Mouse (Mus musculus) embryo, embryonic 11.5 days (tissue): Measurements from ENCODE around the gene Ddx5.
"Not testable (repeated sequence)": the region's sequence is repeated elsewhere in the genome, so short reads cannot be mapped to it uniquely, and the experiment has no call there.

Experiments used
- DNase-seq: peaks from one replicate; pipeline ENCODE4 v3.0.0-alpha.2; 2012; ENCODE audit warnings: low read depth, low spot score

The Ddx5 gene

DNA sequence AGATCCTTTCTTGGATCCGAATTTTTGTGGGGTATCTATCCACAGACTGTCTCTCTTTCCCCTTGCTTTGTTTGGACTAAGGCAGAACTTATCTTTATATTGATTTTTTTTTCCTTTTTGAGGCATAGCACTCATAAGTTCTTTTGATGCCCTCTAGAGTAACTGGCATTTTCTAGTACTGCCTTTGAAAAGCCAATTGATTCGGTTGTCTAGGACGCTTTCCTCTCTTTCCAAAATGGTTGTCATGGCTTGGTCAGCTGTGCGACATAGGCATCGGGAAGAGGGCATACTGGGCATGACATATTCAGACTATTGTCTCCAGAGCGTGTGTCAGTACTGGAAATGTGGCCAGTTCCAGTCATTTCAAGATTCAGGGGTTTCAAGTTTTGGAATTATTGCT lies 664 bp upstream of the Ddx5 start:
- no peak for DNase-seq

DNA sequence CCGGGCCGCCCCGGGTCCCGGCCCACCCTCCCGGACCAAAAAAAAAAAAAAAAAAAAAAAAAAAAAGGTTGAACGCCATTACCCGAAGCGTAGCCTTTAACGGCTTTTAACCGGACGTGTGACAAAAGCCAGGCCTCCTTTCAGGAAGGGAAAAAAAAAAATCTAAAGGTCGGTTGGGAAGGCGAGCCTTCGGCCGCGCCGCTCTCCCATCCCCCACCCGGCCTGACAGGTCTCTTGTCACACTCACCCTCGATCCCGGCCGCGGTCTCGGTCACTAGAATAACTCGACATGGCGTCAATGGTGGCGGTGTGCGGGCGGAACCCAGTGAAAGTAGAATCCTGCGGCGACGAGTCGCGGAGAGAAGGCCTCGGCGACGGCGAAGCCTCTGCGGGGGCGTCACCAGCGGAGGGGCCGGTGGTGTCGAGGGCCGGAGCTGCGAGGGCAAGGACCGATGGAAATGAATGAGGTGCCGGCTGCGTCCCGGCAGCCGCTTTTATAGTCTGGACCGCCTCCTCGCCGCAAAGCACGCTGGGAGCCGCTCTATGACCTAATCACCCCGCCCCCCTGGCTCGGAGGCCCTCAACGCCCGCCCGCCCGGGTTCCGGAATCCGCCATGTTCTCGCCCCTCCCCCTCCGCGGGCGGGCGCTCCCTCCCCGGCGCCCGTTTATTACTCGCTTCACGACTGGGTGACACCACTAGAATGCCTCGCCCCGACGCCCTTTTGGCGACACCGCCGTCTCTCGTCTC lies 785 bp downstream of the Ddx5 start:
- DNase-seq: peak; percentile 96

DNA sequence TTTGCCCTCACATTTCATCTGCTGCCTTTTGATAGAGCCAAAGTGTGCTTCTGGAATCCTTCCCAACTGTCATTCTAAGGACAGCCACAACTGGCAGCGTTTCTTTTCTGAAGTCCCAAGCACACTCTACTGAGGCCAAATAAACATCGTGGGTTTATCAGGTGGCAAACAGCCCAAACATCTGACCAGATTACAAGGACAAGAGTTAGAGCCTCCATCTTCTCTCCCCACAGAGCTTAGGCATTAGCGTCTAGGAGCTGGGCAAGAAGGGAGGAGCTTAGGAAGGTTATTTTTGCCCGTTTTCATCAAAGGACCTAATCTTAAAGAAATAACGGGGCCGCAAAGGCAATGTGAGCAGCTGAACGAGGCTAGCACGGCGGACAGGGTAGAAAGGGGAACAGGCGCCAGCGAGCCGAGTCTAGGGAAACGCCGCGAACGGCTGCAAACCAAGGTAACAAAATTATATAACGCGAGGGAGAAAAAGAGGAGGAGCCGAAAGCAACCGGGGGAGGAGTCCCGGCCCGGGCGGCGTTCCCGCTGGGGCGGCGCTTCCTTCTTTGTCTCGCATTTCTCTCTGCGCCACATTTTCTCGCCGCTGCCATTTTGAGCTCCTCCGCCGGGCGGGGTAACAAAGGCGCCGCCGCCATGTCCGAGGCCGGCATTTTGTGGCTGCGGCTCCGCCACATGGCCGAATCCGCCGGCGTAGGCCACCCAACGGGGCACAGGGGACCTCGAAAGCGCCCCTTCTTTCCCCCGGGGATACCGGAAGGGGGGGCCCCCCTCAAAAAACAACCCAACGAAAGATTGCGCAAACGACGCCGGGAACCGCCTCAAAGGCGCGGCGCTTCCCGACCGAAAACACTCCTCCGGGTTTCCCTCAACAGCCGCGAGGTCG lies 1.6 kb downstream of the Ddx5 start:
- peak; percentile 68 for DNase-seq

DNA sequence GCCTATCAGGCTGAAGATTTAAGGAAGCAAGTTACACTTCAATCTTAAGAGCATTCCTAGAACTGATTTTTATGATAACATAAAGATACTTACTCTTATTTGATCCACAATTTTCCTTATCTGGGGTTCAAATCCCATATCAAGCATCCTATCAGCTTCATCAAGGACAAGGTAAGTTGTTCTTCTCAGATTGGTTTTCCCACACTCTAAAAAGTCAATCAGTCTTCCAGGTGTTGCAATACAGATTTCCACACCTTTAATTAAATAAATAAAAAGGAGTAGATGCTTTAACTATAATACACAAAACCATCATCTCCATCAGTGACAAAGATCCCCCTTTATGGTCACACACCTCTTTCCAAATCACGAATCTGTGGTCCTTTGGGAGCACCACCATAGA lies 3.9 kb downstream of the Ddx5 start:
- DNase-seq: no peak

DNA sequence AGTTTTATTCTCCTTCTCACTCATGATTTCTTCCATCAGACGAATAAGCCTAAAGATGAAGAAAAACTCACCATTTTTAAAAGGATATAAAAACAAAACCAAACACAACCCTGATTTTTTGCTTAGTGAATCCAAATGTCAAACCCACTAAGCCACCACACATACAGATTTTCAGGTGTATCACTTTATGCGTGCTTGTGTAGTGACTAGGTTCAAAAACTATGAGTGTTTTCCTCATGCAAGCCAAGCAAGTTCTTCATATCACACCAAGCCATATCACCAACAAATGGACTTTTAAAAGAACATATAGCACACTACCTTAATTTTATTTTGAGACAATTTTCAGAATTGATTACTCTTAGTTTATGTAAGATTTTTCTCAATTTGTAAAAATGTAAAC lies 4.5 kb downstream of the Ddx5 start:
- no peak for DNase-seq

DNA sequence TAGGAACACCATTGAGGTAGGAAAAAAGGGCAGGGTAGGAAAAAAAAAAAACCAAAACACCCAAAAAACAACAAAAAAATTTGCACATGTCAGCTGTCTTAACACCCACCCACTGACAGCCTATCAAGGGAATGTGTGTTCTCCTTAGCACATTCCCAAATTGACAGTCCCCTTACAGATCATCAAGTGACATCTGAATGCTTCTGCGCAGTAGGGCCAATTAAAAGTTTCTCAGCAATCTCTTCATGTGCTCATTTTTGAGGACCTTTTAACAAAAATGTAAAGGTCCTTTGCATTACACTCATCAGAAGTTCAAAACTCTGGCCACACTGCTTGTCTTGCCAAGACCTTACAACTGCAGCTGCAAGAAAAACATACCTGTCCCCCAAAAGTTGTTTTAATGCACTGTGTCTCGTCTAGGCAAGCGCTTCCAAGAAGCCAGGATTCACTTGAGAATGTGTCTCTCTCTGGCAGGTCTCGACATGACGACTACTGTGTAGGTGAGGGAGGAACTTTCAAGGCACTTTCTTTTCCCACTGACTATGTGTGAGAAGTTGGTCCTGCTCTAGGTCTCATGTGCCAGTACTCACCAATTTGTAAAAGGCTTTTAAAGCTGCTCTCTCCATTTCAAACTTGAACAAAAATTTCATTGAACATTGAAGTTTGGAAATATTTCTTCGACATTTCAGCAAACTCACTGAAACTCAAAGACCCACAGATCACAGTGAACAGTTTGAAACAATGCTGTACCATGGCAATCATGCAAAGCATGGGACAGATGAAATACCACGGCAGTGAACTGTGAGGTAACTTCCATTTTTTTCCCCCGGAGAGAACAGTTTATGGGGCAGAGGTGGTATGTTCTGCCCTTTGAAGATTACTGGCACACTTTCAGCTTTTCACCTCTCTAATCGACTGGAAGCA lies 5.9 kb downstream of the Ddx5 start:
- no peak for DNase-seq

DNA sequence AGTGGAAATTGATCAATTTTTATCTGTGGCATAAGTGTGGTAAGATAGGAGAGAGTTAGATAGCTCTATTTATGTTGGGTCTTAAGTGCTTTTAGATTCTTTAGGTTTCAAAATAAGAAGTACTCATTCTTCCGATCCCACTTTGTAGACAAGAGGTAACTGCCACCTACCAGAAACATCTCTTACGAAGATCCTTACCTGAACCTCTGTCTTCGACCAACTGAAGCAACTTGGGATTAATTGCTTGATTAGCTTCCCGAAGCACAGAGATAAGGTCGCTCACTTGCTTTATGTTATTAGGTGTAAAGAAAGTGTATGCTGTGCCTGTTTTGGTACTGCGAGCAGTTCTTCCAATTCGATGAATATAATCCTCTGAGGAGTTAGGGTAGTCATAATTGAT lies 6.7 kb downstream of the Ddx5 start:
- not testable (repeated sequence) for DNase-seq

DNA sequence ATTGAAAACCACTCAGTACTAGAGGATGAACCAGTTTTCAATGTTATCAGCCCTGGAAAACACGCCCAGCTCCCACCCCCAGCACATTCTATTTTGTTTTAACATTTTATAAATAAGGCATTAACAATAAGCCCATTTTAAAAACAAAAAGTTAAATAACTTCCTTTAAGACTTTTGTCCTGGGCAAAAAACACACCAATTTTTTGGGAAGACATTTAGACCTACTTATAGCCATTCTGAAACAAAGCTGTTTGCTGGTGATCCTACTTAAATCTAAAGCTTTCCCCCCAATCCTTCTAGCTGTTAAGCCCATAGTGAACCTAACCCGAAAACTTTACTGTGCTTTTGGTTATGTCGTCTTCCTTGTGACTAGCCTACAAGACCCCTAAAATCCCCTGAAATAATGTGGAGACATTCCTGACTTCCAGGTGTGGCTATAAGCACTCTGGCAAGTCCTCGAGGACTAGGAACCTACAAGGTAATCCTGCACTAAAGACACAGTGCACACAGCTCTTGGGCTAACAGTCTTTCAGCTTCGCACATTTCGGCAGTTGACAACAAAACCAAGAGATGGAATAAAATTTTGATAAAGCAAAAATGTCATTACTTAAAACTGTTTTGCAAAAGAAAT lies 8.3 kb downstream of the Ddx5 start:
- DNase-seq: no peak

DNA sequence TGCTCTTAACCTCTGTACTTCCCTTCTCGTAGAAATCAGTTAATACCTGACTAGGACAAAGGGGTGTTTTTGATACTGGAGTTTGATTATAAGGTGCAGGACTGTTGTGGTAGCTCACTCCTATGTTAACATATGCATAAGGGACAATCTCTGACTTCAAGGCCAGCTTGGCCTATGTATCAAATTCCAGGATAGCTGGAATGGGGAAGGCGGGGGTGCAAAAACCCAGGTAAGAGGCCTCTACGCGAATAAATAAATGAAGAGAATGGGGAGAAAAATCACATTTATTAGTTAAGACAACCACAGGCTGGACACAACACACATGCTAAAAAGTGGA lies 8.9 kb downstream of the Ddx5 start:
- no peak for DNase-seq

DNA sequence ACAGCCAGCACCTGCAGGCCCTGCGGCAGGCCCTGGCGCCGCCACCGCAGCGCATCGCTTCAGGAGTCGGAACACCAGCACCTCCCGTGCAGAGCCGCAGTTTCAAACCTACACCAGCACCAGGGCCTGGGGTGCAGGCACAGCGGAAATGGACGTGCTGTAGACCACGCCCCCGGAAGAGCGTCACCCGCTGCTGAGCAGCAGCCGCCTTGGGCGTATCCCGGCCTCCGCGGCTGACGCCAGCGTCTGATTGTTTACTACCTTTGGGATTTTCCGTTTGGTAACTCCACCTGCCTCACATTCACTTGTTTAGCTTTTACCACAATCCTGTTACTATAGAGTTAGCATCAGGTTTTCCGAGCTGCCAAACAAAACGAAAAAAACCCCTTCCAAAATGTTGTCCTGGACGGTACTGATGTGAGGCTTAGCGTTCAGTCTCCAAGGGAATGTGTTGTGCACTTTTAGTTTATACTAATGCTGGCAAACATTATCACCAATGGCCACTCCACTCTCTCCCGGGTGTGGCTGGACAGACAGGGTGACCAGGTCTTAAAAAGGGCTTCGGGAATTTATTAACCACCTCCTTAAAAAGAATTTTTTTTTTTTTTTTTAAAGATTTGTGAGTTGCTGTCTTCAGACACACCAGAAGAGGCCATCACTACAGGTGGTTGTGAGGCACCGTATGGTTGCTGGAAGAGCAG lies 9.4 kb downstream of the Ddx5 start, which contains the start of gene Polg2:
Gene Polg2 (minus strand): TSS at position 150 of the 701 bp plus-strand sequence.
- DNase-seq: peak; percentile 91

DNA sequence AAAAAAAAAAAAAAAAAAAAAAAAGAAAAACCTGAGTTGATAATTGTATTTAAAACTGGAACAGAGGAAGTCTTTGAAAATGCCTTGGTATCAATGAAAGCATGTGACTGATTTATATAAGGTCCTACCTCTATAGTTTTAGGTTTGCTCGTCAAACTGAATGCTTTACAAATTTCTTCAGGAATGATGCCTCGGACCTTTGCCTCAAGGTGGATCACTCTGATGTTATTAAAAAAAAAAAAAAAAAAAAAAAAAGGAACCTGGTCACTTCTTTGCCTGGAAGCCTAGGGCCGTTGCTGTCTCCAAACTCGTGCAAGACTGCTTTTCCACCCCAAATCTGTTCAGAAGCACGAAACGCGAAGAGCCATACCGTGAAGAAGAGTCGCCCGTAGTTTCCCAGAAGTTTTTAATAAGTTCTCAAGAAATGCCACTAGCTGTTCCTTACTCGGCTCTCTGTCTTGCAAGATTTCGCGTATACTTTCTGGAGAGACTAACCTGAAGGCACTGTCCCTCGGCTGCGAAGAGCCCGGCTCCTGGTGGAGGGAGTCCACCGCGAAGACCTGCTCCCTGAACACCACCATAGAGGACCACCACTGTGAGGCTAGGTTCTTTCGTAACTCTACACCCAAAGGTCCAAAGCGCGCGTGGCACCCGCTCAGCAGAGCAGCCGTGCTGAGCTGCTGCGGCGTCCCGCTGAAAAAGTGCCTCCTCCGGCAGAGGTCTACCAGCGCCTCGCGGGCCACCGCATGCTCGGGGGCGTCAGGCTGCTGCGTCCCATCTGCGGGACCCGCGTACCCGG lies 10.2 kb downstream of the Ddx5 start:
- DNase-seq: no peak

DNA sequence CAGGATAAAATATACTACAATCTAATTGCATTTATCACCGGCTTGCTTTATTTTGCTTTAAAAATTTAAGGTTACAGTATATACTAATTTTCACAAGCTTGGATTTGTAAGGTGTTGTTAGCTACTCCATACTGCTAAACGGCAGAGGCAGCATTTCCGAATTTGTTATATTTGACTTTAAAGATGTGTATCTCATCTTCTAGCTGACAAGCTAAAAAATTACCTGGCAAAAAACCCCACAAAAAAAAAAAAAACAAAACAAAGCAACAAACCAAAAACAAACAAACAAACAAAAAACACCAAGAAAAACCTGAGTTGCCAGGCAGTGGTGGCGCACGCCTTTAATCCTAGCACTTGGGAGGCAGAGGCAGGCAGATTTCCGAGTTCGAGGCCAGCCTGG lies 10.9 kb downstream of the Ddx5 start:
- DNase-seq: no peak

DNA sequence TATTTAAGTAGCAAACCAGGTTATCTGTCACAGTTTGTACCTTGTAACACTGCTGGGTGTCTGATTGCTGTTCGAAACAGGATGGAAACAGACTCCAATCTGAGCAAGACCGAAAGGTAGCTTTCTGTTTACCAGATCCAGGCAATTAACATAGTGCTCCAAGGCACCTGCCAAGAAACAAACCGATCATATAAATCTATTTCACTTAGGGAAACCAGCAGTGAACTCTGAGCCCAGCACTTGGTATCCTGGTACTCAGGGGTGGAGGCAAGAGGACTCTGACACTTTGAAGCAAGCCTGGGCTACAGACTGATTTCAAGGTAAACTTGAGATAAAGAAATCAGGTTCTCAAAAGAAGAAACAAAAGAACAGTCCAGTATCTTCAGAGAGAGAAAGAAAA lies 11.6 kb downstream of the Ddx5 start:
- no peak for DNase-seq

DNA sequence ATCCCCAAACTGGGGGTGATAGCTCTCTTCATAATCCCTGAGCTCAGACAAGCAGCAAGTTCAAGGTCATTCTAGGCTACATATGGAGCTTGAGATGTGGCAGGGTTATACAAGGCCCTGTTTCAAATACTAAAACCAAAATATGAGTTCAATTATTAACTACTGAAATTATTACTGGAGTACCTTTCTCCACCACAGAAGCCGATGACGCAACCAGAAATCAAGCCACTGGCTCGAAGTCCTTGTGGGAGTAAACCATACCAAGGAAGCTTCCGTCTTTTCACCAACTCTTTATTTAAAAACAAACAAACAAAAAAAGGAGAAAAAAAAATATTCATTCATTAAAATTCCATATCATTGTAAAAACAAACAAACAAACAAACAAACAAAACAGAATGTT lies 12.0 kb downstream of the Ddx5 start:
- no peak for DNase-seq

DNA sequence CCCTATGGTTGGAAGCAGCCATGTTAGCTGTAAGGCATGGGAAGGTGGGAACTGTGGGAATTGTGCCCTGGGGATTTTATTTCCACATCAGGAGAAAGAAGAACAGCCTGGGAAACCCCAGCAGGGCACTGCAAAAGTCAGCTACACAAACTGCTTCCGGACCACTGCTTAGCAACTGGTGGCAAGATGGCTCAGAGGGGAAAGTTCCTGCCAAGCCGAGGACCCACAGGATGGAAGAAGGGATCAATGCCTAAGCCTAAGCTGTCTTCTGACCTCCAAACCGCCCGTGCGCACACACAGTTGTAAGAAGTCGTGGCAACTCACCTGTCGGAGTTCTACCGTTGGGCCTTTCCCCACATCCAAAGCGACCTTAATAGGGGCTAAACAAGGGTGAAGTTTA lies 15.9 kb downstream of the Ddx5 start:
- no peak for DNase-seq

DNA sequence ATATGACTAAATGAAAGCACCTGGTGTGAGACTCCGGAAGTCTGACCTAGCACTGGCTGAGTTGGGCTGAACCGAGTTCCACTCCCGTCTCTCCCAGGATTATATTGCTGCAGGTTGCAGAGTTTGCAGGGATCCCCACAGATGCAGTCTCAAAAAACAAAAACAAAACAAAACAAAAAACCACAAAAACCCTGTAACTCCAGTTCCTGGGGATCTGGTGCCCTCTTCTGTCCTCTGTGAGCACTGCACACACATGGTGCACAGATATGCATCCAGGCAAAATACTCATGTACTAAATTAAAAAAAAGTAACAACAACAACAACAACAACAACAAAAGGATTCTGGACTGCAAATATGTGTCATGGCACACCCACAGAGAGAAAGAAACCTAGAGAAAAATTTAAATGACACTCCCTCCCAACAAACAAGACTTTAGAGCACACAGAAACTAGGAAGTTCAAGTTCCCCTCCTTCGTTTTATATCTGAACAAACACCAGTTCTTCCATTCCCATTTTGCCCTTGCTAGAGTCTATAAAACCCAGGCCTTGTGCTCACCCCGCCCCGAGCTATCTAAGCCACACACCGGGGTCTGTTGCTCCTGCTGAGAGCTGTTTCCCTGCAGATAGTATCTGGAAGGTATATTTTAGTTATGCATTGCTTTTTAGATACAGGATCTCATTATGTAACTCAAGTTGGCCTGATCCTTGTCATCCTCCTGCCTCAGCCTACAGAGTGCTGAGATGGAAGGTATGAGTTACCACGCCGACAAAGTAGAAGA lies 18.6 kb downstream of the Ddx5 start:
- DNase-seq: no peak

DNA sequence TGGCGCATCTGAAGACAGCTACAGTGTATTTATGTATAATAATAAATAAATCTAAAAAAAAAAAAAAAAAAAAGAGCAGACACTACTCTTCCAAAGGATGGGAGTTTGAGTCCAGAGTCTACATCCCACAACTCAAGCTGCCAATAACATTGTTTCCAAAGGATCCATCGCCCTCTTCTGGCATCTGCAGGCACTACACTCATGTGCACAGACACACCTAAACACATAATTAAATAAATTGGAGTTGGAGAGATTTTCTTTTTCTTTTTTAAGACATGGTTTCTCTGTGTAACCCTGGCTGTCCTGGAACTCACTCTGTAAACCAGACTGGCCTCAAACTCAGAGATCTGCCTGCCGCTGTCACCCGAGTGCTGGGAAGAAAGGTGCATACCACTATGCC lies 21.5 kb downstream of the Ddx5 start:
- no peak for DNase-seq

DNA sequence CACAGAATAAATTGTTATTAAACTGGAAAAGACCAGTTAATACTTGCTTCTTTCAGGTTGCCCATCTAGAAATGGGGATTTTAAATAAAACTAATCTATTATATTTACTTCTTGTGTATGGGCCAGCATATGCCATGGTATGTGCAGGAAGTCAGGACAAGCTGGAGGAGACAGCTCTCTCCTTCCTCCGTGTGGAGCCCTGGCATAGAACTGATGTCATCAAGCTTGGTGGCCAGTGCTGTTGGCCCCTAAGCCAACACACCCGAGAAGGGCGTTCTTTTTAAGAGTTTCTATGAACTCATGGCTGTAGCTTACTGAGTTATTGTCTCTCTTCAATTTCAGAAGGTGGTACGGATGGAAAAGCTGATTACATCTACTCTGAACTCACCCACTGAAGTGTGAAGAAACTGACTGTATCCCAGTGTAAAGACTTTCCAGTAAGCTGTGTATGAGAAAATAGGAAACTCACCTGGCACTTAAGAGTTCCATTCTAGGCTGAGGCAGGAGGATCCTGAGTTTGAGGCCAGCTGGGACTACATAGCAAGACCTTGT lies 22.3 kb downstream of the Ddx5 start:
- DNase-seq: no peak

DNA sequence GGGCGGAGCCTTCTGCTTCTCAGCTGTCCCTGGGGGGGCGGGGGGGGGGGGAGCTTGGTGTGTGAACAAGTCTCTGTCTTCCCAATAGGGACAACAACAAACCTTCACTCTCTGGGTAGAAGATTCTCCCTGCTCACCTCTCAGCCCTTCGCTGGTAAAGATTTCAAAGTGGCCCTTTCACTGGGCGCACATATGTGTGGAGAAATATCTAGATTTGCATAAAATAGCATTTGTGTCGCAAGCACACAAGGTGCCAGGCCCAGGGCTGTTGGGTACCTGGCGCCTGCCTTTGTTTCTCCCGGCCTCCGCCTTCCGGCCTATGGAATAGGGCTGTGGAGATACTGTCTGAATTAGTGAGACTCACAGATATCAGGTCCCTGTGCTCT lies 26.2 kb downstream of the Ddx5 start:
- no peak for DNase-seq
